Mouse (Mus musculus) CH12.LX (cell line): ENCODE results near the gene Alpk1.

Experiments
- CHD1 ChIP-seq: IDR thresholded peaks from 2 replicates; pipeline ENCODE4 v1.6.1; 2012; ENCODE audit warnings: low read depth, low read length, improper control_type of control experiment, inconsistent platforms
- CTCF ChIP-seq, 2 experiments: IDR thresholded peaks in 1 of 2; conservative IDR thresholded peaks in 1 of 2; 2 replicates each; pipeline ENCODE4 v1.5.1; 2011 to 2012; ENCODE audit warnings: low read depth in 2 of 2, low read length in 2 of 2, improper control_type of control experiment in 1 of 2, inconsistent platforms in 1 of 2, mild to moderate bottlenecking in 1 of 2, moderate library complexity in 1 of 2
- EP300 ChIP-seq: IDR thresholded peaks from 2 replicates; pipeline ENCODE4 v1.6.1; 2011; ENCODE audit warnings: low read length, improper control_type of control experiment
- JUND ChIP-seq: conservative IDR thresholded peaks from 2 replicates; pipeline ENCODE4 v1.6.1; 2011; ENCODE audit warnings: low read depth, low read length, improper control_type of control experiment
- MAFK ChIP-seq: IDR thresholded peaks from 2 replicates; pipeline ENCODE4 v1.6.1; 2011; ENCODE audit warnings: low read length, improper control_type of control experiment; ENCODE audit not compliant: insufficient replicate concordance
- MAZ ChIP-seq: IDR thresholded peaks from 2 replicates; pipeline ENCODE4 v1.6.1; 2012; ENCODE audit warnings: low read depth, mild to moderate bottlenecking, inconsistent platforms, low read length, improper control_type of control experiment, moderate library complexity
- MXI1 ChIP-seq: IDR thresholded peaks from 2 replicates; pipeline ENCODE4 v1.6.1; 2011; ENCODE audit warnings: mild to moderate bottlenecking, low read depth, low read length, improper control_type of control experiment
- NELFE ChIP-seq: IDR thresholded peaks from 2 replicates; pipeline ENCODE4 v1.6.1; 2011; ENCODE audit warnings: low read depth, low read length, improper control_type of control experiment
- NRF1 ChIP-seq: IDR thresholded peaks from 2 replicates; pipeline ENCODE4 v1.6.1; 2014; ENCODE audit warnings: low read depth, mild to moderate bottlenecking, inconsistent platforms, low read length, improper control_type of control experiment, moderate library complexity
- POLR2A ChIP-seq: IDR thresholded peaks from 2 replicates; pipeline ENCODE4 v1.6.1; 2011; ENCODE audit warnings: low read depth, mild to moderate bottlenecking, improper control_type of control experiment, low read length
- UBTF ChIP-seq: IDR thresholded peaks from 2 replicates; pipeline ENCODE4 v1.6.1; 2012; ENCODE audit warnings: low read depth, mild to moderate bottlenecking, inconsistent platforms, low read length, improper control_type of control experiment, moderate library complexity

GRCm38 (mm10) chr3:127780021-127780644 is at the start of gene Alpk1:
- TF ChIP-seq UBTF (no peak), POLR2A (no peak), JUND (0 out of 2 replicates have a peak, but pooled peaks have one; percentile 6), CTCF (conservative IDR thresholded peaks at IDR 0.05 in 1 of 2, IDR thresholded peaks at IDR 0.05 in 1 of 2; ENCODE audit: low read depth in 2 of 2, low read length in 2 of 2) (peak in 1 of 2 experiments; percentile 67; a peak in 2 of 4 replicates), MAZ (no peak), EP300 (no peak), MAFK (no peak), MXI1 (no peak), NRF1 (no peak), CHD1 (no peak), NELFE (no peak)
